Mouse (Mus musculus): ENCODE results near the gene R3hdm4.
A peak's percentile ranks its signal among the peaks of the same experiment; 100 is the strongest.

The R3hdm4 gene

DNA sequence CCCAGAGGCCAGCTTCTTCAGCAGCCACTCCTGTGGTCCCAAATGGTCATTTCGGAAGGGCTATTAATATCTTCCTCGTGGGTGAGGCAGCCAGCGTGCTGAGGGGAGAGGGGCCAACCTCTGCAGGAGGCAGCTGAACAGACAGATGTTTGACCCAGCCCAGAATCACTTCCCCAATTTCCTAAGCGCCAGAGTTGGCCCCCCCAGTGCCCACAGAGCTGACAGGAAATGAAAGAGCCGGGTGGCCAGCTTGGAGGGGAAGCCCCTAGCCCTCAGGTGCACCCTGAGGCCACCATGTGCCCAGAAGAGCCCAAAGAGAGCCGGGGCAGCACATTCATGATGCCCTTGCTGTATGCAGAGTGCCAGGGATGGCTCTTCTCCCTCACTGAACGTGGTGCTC is 19.7 kb upstream of the R3hdm4 start:
- DNase-seq = no peak

DNA sequence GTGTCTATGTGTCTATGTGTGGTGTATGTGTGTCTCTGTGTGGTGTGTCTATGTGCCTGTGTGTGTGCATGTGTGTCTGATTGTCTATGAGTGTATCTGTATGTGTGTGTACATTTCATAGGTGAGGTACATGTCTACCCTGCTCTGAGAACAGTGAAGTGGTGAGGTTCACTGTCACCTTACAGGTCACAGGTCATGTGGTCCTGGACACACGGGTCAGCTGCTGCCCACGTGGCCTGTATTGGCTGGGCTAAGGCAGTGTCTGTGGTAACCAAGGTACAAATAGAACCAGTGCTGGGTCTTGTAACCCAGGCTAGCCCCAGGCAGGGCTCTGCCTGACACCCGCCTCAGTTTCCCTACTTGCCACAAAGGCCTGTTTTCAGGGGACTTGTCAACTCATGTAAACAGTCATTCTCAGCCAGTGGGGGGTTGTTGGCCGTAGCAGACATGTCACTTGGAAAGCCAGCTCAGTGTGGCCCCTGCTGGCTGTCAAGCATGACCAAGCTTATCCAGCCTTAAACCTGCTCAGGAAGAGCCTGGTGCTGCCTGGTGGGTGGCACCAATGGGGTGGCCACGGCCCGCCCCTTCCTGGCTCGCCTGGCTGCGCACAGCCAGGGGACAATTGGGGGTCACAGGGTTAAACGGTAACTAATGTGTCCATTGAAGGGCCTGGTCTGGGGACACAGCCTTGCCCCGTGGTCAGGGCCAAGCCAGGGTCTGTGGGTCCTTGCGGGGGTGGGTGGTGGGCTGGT is 16.9 kb upstream of the R3hdm4 start:
- DNase-seq = peak; percentile 68 to 89

DNA sequence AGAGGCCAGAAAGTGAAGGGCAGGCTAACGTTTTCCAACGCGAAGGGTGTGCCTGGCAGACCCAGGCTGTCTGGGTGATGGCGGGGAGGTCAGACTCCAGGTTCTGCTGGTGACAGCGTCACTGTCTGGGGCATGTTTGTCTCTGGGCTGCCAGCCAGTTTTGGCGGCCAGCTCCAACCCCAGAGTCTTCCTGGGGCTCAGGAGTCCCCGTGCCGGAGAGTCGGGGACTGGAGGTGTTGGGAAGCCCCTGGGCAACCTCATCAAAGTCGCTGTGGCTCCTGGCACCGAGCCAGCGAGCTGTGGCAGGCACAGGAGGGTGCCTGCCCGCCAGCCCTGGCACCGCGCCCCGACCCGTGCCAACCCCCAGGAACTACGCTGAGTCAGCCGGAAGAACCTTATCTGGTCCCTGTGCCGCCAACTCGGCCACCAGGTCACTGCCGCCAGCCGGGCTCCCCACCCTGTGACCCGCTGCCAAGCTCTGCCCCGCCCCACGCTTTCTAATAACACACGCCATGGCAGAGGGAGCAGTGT is 16.0 kb upstream of the R3hdm4 start:
- peak; percentile 82 to 92 for DNase-seq

DNA sequence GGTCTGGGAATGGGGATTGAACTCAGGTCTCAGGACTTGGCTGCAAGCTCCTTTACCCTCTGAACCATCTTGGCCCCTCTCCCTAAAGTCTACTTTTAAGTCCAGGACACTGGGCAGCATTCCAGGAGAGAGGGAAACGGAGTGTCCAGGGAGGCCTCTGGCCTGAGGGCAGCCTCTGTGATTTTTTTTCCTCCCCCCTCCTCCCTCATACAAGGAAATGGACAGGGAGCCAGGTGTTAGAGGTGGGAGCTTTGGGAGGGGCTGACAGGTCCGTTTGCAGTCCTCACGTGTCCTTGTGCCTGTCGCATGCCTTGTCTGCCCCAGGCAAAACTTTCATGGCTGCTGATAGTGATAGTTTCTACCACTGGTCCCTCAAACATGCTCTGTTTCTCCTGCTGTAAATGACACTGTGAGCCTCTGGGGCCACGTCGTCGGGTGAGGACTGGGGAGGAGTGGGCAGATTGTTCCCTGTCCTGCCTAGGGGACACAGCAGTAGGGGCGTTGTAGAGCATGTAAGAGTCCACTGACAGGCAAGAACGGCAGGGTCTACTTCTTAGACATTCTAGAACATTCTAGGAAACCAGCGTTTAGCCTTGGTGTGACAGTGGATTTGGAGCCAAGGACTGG is 15.4 kb upstream of the R3hdm4 start:
- DNase-seq = peak; percentile 89 to 91

DNA sequence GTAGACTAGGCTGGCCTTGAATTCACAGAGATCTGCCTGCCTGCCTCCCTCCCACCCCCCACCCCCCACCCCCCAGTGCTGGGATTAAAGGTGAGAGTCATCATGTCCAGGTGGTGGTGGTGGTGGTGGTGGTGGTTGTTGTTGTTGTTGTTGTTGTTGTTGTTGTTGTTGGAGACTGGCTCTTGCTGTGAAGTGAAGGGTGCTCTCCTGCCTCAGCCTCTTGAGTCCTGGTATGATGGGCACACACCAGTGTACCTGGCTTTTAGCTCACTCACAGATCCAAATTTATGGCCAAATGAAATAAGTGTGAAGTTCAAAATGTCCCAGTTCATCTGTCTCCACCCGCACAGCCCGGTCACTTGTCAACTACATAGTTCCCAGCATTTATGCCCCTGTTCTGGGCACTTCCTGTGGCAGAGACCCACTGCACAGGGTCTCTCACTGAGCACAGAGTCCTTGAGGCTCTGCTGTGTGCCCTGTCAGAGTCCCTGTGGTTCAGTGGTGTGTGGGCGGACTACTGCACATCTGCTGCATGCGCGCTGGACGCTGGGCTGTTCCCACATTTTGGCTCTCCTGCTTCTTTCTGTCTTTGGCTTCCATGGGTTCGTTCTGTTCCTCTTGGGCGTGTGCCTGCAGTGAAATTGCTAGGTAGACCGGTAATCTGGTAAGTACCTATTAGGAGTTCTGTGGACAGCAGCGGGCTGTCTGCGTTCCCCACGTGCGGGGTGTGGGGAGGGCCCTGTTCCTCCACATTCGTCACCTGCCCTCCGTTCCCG is 14.0 kb upstream of the R3hdm4 start:
- DNase-seq = no peak

DNA sequence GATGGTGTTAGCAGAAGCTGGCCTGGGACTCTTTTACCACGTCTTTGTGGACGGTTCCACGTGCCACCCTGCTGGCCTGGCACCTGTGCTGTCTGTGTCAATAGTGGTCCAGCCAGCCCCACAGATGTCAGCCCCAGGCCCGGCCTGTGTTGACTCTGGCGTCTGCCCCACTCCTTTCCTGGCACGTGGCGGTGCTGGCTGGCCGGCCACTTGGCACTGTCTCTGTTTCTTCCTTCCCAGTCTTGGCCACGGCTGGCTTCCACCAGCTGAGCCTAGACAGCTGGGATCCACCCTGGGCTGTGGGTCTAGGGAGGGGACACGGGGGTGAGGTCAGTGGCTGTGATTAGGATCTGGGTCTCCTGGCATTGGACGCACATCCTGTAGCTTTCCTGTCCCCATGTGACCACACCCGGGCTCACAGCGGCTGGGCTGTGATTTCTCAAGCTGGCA is 13.3 kb upstream of the R3hdm4 start:
- DNase-seq = peak; percentile 88 to 95

DNA sequence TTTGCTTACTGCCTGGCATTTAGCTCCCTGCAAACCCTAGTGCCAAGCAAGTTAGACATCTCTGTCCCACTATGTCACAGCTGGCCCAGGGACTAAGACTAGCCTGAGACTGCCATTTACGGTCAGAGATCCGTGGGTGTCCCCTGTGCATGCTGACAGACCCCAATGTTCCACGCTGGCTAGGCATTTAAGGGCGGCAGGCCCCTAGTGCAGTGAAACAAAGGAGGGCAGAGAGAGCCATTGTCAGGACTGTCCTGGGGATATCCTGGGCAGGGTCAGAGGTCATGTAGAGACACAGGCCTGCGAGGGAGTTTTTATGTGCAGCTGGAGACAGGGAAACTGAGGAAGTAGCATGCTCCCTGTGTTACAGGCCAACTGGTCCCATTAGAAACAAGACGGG is 12.9 kb upstream of the R3hdm4 start:
- DNase-seq = no peak

DNA sequence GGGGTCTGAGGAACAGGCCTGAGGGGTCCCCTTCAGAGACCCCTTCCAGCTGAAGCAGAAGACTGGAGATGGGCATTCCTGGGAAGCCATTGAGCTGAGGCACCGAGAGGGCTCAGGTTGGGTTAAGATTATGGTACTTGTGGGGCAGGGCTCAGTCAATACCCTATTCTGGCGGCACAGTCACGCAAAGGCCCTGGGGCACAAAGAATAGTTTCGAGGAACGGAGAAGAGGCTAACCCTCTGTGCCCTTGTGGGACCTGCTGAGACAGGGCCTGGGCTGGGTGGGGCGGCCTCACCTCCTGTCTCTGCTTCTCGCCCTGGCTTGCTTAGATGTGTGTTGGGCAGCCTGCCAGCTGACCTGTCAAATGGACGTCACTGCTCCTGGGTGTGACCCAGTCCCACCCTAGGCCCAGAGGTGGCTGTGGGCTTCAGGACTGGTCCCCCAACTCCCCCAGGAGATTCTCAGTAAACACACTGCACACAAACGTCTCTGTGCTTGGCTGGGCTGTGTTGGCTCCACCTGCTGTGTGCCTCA is 12.2 kb upstream of the R3hdm4 start:
- peak; percentile 61 to 64 for DNase-seq

DNA sequence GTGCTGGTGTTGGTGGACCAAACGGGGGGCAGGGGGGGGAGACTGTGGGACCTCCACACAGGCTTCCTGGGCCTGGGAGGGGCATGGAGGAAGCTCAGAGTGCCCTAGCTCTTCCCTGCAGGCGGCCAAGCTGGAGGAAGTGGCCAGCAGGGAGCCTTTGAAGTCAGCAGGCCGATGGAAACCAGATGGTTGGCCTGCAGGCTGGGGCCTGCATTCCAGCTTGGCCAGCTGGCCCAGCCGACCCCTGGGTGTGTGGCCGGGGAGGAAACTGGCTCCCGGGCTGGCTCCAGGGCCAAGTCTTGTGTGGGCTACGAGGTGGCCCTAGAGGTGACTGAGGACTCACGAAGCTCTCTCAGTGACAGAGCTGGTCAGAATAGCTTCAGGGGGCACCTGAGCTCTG is 11.7 kb upstream of the R3hdm4 start:
- peak; percentile 61 to 80 for DNase-seq

DNA sequence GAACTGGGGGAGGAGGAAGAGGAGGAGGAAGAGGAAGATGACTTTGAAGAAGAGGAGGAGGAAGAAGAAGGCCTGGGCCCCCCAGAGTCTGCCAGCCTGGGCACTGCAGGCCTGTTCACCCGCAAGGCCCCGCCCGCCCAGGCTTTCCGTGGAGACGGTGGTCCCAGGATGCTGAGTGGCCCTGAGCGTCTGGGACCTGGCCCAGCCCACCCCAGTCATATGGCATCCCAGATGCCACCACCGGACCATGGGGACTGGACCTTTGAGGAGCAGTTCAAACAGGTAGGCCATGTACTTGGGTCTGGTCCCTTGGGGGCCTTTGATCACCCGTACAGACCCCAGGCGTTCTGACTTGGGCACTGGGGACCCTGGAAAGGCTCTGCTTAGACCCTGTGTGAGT is 10.8 kb upstream of the R3hdm4 start:
- no peak for DNase-seq

DNA sequence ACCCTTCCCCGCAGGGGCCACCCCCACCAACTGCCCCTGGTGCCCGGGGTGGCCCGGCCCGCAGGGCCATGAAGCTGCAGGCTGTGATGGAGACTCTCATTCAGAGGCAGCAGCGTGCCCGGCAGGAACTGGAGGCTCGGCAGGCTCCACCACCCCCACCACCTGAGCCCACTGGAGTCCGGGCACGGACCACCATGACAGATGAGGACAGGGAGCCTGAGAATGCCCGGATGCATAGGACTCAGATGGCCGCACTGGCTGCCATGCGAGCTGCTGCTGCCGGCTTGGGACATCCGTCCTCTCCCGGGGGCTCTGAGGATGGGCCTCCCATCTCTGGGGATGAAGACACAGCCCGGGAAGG is 9.8 kb upstream of the R3hdm4 start:
- DNase-seq = no peak

DNA sequence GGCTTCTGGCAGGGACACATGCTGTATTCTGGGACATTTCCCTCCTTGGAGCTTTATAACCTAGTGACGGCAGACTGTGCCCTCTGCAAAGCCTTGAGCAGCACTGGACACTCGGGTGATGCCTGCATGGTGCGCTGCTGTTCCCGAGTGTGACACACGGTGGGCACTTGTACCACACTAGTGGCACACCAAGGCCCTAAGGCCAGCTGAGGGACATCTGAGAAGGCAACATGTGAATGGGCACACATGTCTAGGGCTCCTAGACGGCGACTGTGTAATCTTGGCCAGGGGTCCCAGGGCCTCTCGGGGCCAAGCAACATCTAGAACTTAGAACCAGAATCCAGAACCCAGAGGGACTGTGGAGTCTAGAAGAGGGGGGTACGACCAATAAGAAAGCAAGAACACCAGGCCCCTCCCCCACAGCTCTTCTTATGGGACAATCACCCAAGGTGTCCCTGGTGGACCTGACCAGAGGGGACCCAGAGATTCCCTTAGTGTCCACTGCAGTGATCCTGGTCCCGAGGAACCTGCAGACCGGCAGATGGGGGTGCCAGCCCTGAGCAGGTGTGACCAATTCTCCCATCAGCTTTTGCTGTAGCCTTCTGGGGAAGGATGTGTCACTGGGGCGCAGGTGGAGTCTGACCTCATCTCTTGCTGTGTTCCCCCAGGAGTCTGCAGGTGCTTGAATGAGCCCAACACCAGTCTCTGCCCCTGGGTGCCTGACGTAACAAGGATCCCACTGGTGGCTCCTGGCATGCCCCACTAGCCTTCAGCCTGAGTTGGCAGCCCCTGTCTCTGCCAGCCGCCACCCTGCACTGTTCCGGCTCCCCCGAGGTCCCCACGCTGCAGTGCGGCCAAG is 9.2 kb upstream of the R3hdm4 start:
- no peak for DNase-seq

DNA sequence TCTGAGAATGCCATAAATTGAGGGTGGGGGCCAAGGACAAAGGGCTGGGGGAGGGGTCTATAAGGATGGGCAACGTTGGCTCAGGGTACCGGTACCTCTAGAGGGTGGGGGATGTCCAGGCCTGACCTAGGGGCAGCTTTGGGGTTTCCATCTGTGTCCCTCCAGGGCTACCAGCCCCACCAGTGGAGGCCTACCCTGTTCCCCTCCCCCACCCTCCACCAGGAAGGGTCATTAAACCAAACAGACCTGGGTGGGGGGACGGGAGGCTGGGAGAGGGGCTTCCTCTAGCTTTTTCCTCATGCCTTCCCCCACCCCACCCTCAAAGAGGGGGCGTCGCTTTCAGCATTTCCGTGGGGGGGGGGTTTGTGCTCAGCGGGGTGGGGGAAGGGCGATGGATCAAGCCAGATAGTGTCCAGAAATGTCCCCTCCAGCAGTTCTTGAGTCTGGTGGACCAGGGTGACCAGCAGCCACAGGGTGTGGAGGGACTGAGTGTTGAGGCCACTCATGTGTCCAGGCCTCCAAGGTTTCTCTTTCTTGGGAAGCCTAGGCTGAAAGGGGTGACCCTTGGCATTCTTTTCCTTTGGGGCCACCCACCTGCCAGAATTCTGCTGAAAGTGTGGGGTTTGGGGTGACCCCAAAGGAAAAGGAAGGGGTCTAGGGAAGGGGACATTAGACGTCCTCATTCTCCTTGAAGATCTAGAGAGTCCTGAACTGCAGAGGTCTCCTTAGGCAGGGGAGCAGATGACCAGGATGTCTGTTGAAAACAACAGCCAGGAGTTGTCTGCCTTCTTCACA is 8.1 kb upstream of the R3hdm4 start:
- no peak for DNase-seq

DNA sequence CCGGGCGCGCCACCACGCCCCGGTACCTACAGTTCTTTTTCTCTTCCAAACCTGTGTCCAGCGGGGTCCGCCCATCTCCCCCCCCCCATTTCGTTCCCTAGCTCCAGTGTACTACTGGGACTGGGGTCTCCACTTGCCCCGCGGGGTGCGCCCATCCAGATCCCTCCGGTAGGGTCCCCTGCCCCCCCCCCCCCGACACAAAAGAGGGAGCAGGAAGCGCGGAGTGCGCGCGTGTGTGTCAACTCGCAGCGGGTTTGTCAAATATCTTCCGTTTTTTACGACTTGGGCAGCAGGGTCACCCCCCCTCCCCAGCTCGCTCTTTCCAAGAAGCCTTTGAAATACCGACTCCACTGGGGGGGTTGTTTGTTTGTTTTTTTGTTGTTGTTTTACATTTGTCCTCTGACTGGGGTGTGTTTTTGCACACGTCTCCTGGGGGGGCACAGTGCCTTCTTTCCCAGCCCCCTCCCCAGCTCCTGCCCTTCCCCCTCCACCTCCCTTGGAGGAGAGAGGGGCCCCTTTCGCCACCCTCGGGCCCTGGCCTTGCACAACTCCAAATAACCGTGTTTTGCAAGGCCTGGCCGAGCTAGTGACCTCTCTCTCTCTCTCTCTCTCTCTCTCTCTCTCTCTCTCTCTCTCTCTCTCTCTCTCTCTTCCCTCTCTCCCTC is 7.2 kb upstream of the R3hdm4 start:
- DNase-seq = peak; percentile 47 to 72

DNA sequence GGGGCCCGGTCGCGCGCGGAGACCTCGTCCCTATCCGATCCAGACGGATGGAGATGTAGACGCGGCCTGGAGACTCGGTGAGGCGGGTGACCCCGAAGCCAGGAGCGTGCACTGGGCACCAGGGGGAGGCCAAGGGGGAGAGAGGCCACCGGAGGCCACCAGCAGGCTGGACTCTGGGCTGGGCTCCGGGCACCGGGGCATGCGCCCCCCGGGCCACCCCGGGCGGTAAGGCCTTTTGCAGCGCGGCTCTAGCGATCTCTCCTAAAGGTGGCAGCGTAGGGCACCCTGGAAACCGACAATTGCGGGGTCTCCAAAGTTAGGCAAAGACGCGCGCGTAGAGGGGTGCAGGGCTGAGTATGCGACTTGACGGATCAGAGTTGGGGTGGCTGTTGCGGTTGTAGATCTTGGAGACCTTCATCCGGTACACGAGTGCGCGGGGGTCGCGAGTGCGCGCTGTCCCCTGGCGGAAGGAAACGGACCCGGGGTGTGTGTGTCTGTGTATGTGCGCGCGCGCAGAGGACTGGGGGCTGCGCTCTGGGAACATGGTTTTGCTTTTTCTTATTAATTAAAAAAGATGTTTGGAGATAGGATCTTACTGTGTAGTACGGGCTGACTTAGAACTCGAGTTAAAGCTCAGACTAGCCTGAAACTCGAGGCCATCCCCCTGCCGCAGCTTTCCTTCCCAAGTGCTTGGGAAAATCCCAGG is 6.5 kb upstream of the R3hdm4 start:
- peak; percentile 62 to 81 for DNase-seq

DNA sequence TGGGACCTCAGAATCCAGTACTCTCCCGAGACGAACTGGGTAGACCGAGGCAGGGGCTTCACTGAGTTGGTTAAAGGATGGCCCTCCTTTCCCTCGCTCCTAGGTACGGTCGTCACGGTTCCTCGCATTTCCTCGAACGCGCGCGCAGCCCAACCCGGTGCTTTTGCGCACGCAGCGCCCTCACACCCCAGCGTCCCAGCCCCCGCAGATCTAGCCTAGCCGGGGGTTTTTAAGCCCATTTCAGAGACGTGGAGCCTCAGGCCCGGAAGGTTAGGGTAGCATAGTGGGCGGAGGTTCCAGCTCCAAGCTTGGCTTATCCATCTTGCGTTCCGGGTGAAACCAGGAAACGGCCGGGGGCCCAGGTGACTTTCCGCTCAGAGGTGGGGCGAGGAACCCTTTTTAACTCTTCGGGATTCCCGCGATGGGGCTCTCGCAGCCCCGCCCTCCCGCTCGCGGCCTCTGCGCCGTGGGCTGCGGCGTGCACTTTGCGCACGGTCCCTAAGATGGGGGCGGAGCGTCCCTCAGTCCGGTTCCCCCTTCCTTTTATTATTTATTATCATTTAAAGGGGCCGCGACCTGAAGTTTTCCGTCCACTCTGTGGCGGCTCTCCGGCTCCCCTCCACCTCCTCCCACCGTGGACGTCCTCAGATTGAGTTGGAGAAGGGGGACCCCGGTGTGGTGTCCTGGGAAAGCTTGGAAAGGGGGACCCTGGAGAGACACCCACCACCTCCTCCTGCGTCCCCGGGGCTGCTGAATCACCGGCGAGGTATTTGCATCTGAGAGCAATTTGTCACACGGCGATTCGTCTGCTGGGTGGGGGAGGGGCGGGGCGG is 5.7 kb upstream of the R3hdm4 start, which contains the start of gene Arid3a:
TSS of gene Arid3a (plus strand) at position 553 of the 833 bp plus-strand sequence.
- peak; percentile 90 to 94 for DNase-seq

DNA sequence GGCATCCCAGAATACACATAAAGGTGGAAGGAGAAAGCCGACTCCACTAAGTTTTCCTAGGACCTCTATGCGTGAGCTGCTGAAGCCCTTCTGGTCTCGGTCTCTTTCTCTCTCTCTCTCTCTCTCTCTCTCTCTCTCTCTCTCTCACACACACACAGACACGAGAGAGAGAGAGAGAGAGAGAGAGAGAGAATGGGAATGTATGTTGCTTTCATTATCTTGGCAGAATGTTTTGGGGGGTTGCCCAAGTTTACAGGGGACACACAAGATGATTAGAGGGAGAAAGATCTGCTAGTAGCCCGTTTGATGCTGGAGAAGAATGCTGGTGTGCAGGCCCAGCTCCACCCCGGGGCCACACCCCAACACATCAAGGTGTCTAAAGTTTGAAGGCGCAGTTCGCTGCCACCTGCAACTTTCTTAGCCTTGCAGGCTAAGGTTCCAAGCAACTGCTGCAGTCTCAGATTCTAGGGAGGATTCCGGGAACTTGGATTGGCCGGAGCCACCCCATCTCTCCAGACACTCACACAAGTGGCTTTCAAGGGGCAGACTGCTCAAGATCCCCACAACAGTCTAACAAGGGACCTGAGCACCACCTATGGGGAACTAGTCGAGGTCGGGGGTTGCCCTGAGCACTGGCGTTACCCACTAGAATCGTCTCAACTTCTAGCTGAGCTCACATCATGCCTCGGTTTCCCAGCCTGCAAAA is 4.9 kb upstream of the R3hdm4 start:
- DNase-seq = no peak

DNA sequence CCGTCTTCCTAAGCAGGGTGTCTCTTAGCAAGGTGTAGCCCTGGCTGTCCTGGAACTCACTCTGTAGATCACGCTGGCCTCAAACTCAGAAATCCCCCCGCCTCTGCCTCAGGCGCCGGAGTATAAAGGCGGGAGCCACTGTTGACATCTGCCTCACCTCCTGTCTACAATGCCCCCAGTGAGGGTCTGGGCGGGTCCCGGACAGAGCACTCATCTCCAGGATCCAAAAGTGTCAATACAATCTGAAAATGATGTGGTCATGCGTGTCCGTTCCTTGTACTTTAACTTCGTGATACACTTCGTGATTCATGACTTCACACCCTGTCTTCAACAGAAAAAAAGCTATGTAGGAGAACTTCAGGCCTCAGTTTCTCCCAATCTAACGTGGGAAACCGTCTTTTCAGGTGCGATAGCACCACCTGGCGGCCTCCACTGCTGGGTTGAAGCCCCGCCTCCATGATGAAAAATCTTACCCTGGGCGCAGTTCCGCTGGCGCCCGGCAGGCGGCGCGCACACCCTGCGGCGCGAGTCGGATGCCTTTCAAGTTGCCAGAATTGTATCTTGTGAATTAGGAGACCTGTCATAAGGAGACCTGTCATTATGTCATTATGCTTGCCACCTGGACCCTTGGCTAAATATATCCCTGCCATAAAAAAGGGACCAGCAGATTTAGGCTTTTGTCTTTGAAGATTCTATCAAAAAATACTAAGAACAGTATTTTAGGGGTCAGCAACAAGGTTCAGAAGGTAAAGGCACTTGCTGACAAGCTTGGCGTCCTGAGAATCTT is 4.2 kb upstream of the R3hdm4 start:
- peak; percentile 89 to 96 for DNase-seq
